Mouse (Mus musculus): ENCODE measurements at regions not wholly inside any gene's neighbourhood (a gene's known extent, or its start where the extent isn't known, plus 50 kb on each side); places are given as distances from the start of the nearest gene placed in this dataset.

DNA sequence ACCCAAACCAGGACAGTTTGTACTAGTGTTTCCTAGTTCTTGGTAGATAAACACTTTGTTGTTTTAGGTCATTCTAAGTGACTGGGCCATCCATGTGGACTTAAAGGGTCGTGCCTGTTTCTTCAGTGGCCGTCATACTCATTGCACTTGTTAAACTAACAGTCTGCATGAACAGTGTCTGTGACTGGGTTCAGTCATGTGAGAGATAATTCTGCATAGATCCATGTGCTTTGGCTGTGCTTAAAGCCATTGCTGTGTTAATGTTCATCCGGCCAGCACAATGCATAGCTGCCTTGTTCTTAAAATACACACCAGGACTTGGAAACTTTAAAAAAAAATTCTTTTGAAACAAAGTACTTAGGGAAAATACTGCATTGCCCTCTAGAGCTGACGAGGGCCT lies 92.4 kb upstream of the Slc25a26 start:
- TF ChIP-seq MAX (IDR thresholded peaks at IDR 0.05; ENCODE audit: low read length) (no peak), MAZ (IDR thresholded peaks at IDR 0.05; ENCODE audit: low read depth, low read length) (no peak), CTCF (conservative IDR thresholded peaks at IDR 0.05 in 1 of 2, IDR thresholded peaks at IDR 0.05 in 1 of 2; ENCODE audit: low read depth in 2 of 2, low read length in 2 of 2) (no peak)

Measured in CH12.LX (cell line).